Mouse (Mus musculus) pancreas, adult 10 weeks (tissue): ENCODE results near the gene Cxxc4. TPM values are rescaled to one million over a fixed set of nuclear protein-coding genes. Genes with fewer than 3 reads are reported as not detected.

Source experiments
- polyA plus RNA-seq: library from polyadenylated mRNA; stranded (reverse); fragments of 350-450 nt; fragmentation: Illumina TruSeq; extraction: RNeasy Lipid Tissue Mini Kit (QIAGEN cat#74804); gene quantifications from one replicate; pipeline ENCODE4 v1.2.3, GENCODE M21; 2015; ENCODE audit warnings: low read depth, low replicate concordance; ENCODE audit not compliant: insufficient read depth

Cxxc4 gene
- polyA plus RNA-seq, result 3.5 TPM

DNA sequence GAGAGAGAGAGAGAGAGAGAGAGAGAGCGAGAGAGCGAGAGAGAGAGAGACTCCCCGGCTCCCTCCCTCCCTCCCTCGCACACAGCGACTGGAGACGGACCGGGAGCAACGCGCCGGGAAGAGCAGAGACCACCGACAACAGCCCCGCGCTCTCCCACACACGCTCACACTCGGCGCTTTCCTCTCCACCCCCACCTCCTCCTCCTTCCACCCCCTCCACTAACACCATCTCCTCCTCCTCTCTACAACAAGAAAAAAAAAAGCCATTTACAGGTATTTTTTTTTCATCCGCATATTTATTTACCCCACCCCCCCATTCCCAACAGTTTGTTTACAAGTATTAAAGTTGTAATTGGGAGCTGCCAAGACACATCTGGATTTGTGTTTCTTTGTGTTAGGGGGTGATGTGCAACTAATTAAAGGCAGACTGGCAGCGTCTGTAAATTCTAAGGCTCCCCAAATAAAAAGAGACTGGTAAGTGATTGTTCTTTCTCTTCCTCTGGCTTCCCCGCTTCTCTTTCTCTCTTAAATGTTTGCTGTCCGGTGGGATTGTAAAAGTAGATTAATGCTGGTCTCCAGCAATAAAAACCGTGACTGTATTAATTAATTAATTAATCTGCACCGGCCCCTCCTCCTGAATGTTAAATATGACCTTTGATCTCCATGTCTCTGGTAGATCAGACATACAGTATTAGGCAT is at the start of gene Cxxc4:
Gene Cxxc4 (plus strand): TSS at position 71 of the 699 bp plus-strand sequence.

